Mouse (Mus musculus) bone marrow macrophage, adult 2 months (primary cell): ENCODE results near the gene Tmc8.

Experiments used
- CTCF ChIP-seq: IDR thresholded peaks from 2 replicates; pipeline ENCODE4 v1.5.1; 2012; ENCODE audit warnings: low read depth, mild to moderate bottlenecking, low read length, moderate library complexity
- POLR2A ChIP-seq: IDR thresholded peaks from 2 replicates; pipeline ENCODE4 v1.6.1; 2012; ENCODE audit warnings: mild to moderate bottlenecking, low read depth, low read length, borderline replicate concordance

DNA sequence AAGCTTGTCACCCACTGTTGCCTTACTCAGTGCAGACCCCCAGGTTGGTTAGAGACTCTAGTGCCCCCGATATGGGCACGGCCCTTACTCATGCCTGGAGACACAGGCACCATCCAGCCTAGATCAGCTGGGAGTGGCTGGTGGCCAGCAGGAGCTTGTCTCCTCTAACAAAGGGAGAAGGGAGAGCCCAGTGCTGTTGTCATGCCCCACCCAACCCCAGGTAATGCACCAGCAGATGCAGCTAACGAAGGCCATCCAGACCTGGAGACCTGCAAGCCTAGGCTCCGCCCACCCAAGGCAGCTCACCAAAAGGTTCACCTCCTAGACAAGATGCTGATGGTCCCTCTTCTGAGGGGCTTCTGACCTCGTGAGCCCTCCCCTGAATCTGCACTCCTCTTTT is 16.5 kb upstream of the Tmc8 start:
- TF ChIP-seq CTCF (no peak), POLR2A (no peak)
